ENCODE assay signal across 15 mouse cellular contexts in the genomic region with DNA sequence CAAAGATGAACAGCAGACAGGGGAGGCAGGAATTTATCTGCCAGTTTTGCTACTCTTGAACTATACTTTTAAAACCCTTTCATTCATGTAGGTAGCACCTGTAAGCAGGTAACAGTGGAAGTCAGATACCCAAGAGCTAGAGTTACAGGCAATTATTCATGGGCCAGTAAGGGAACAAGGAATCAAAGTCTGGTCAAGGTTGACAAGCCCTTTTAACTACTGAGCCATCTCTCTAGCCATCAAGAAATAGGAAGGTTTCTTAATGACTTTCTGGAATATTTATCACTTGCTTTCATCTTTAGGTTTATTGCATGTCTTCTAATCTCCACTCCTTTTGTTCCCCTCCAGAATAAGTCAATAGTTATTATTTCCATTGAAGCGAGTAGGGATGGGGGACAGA.
"Had no signal": no experiment of that assay in that cellular context is flagged by ENCODE, and none has a peak within 500 bp of the region (broad histone marks: within the 10 kb centered on the region; RNA-seq: fewer than 3 reads in every experiment).

No protein-coding gene starts in this region.

- H3K36me3 ChIP-seq: neural tube, embryonic 13.5 days; neural tube, embryonic 15.5 days; stomach, embryonic 15.5 days had no signal

- H3K4me1 ChIP-seq: neural tube, embryonic 15.5 days; stomach, embryonic 15.5 days had no signal

- H3K27ac ChIP-seq: neural tube, embryonic 13.5 days; neural tube, embryonic 15.5 days; stomach, embryonic 15.5 days; stomach, postnatal 0 days had no signal

- H3K9me3 ChIP-seq: neural tube, embryonic 13.5 days; neural tube, embryonic 15.5 days; stomach, embryonic 15.5 days had no signal

- DNase-seq: retina, postnatal 1 day; right cerebral cortex, postnatal 14 days; right cerebral cortex, postnatal 25 days; right cerebral cortex, postnatal 4 days; spleen, adult 18-20 months; thymus, adult 18-20 months; thymus, adult 2 months; thymus, postnatal 14 days; thymus, postnatal 25 days; thymus, postnatal 36 days; thymus, postnatal 4 days had no signal

- H3K4me3 ChIP-seq: neural tube, embryonic 13.5 days; neural tube, embryonic 15.5 days; stomach, embryonic 15.5 days had no signal

- H3K9ac ChIP-seq: neural tube, embryonic 13.5 days; neural tube, embryonic 15.5 days; stomach, embryonic 15.5 days had no signal

- H3K4me2 ChIP-seq: neural tube, embryonic 13.5 days; neural tube, embryonic 15.5 days; stomach, embryonic 15.5 days had no signal

- H3K27me3 ChIP-seq: neural tube, embryonic 13.5 days; neural tube, embryonic 15.5 days; stomach, embryonic 15.5 days had no signal
